Mouse (Mus musculus): ENCODE results near the gene Slc37a3. TPM values are rescaled to one million over a fixed set of nuclear protein-coding genes. Genes with fewer than 3 reads are reported as not detected.
A peak's percentile ranks its signal among the peaks of the same experiment; 100 is the strongest.

Gene Slc37a3
- total RNA-seq, 2 experiments from 2014 or later = 1.9 to 14.7 TPM

- ATAC-seq (replicated peaks; ENCODE audit: low FRiP score, low TSS enrichment, poor library complexity, severe bottlenecking) = no peak
Observed at GRCm38 (mm10) chr6:39331998-39332700, 45.3 kb downstream of the Slc37a3 start.

GRCm38 (mm10) chr6:39330981-39331380 lies 46.5 kb downstream of the Slc37a3 start:
- no peak for ATAC-seq (replicated peaks; ENCODE audit: low FRiP score, low TSS enrichment, poor library complexity, severe bottlenecking)

GRCm38 (mm10) chr6:39320286-39320685 lies 57.2 kb downstream of the Slc37a3 start:
- ATAC-seq (replicated peaks; ENCODE audit: low FRiP score, low TSS enrichment, poor library complexity, severe bottlenecking) = no peak

GRCm38 (mm10) chr6:39319061-39319761 lies 58.3 kb downstream of the Slc37a3 start:
- ATAC-seq (replicated peaks; ENCODE audit: low FRiP score, low TSS enrichment, poor library complexity, severe bottlenecking) = peak; percentile 56

GRCm38 (mm10) chr6:39318631-39319010 lies 58.9 kb downstream of the Slc37a3 start:
- no peak for ATAC-seq (replicated peaks; ENCODE audit: low FRiP score, low TSS enrichment, poor library complexity, severe bottlenecking)

GRCm38 (mm10) chr6:39317854-39318630 lies 59.4 kb downstream of the Slc37a3 start:
- ATAC-seq (replicated peaks; ENCODE audit: low FRiP score, low TSS enrichment, poor library complexity, severe bottlenecking) = peak; percentile 59

GRCm38 (mm10) chr6:39316089-39316488 lies 61.4 kb downstream of the Slc37a3 start:
- ATAC-seq (replicated peaks; ENCODE audit: low FRiP score, low TSS enrichment, poor library complexity, severe bottlenecking) = no peak

GRCm38 (mm10) chr6:39314461-39314860 lies 63.0 kb downstream of the Slc37a3 start:
- ATAC-seq (replicated peaks; ENCODE audit: low FRiP score, low TSS enrichment, poor library complexity, severe bottlenecking) = no peak

GRCm38 (mm10) chr6:39311786-39312185 lies 65.7 kb downstream of the Slc37a3 start:
- no peak for ATAC-seq (replicated peaks; ENCODE audit: low FRiP score, low TSS enrichment, poor library complexity, severe bottlenecking)

- no peak for ATAC-seq (replicated peaks; ENCODE audit: low FRiP score, low TSS enrichment, poor library complexity, severe bottlenecking)
Observed at GRCm38 (mm10) chr6:39304371-39304874, 73.1 kb downstream of the Slc37a3 start.

- peak; percentile 50; the same call in 1 of the 2 replicates for ATAC-seq (replicated peaks; ENCODE audit: low FRiP score, low TSS enrichment, poor library complexity, severe bottlenecking)
Observed at GRCm38 (mm10) chr6:39301484-39301883, 76.0 kb downstream of the Slc37a3 start.

- no peak for ATAC-seq (replicated peaks; ENCODE audit: low FRiP score, low TSS enrichment, poor library complexity, severe bottlenecking)
Observed at GRCm38 (mm10) chr6:39297079-39297478, 80.4 kb downstream of the Slc37a3 start.

GRCm38 (mm10) chr6:39296474-39296873 lies 81.0 kb downstream of the Slc37a3 start:
- ATAC-seq (replicated peaks; ENCODE audit: low FRiP score, low TSS enrichment, poor library complexity, severe bottlenecking) = no peak

- ATAC-seq (replicated peaks; ENCODE audit: low FRiP score, low TSS enrichment, poor library complexity, severe bottlenecking) = no peak
Observed at GRCm38 (mm10) chr6:39295727-39296411, 81.6 kb downstream of the Slc37a3 start.

- no peak for ATAC-seq (replicated peaks; ENCODE audit: low FRiP score, low TSS enrichment, poor library complexity, severe bottlenecking)
Observed at GRCm38 (mm10) chr6:39289721-39290120, 87.8 kb downstream of the Slc37a3 start.

- ATAC-seq (replicated peaks; ENCODE audit: low FRiP score, low TSS enrichment, poor library complexity, severe bottlenecking) = no peak
Observed at GRCm38 (mm10) chr6:39287782-39288181, 89.7 kb downstream of the Slc37a3 start.

- no peak for ATAC-seq (replicated peaks; ENCODE audit: low FRiP score, low TSS enrichment, poor library complexity, severe bottlenecking)
Observed at GRCm38 (mm10) chr6:39286732-39287083, 90.8 kb downstream of the Slc37a3 start.

- ATAC-seq (replicated peaks; ENCODE audit: low FRiP score, low TSS enrichment, poor library complexity, severe bottlenecking) = no peak
Observed at GRCm38 (mm10) chr6:39286053-39286731, 91.3 kb downstream of the Slc37a3 start.

- no peak for ATAC-seq (replicated peaks; ENCODE audit: low FRiP score, low TSS enrichment, poor library complexity, severe bottlenecking)
Observed at GRCm38 (mm10) chr6:39284836-39285235, 92.6 kb downstream of the Slc37a3 start.

Data from megakaryocyte-erythroid progenitor cell, adult 5-6 weeks (primary cell).